Mouse (Mus musculus): ENCODE measurements around the gene Plekha4.

GRCm38 (mm10) chr7:45522194-45522752, 3.9 kb upstream of the Plekha4 start:
- TF ChIP-seq POLR2A (IDR thresholded peaks at IDR 0.05; ENCODE audit: insufficient read depth, low read depth, low read length), result no peak
- no peak for TF ChIP-seq CTCF (IDR thresholded peaks at IDR 0.05)
- no peak for TF ChIP-seq EP300 (IDR thresholded peaks at IDR 0.05; ENCODE audit: insufficient read depth, low read depth, low read length)

Measured in heart, adult 2 months (tissue).